Mouse (Mus musculus) limb, embryonic 11.5 days (tissue): ENCODE data around the gene Ncmap. TPM values are rescaled to one million over a fixed set of nuclear protein-coding genes. Genes with fewer than 3 reads are reported as not detected.

ENCODE experiments used
- ATAC-seq: fragments of 200-750 bp; cut with Nextera tagmentation; 2 replicates; pipeline ENCODE4 v1.8.0; 2017; ENCODE audit warnings: low read depth; ENCODE audit not compliant: insufficient number of reproducible peaks, low FRiP score, low TSS enrichment
- DNase-seq: peaks from one replicate; pipeline ENCODE4 v3.0.0-alpha.2; 2015; ENCODE audit warnings: low spot score
- H3K27ac ChIP-seq: fragments of 300-500 bp; sonication (generic); replicated peaks from 2 replicates; pipeline ENCODE4 v1.5.1; 2014; ENCODE audit warnings: low read depth, mild to moderate bottlenecking, low read length
- H3K27me3 ChIP-seq: fragments of 300-500 bp; sonication (generic); 2 replicates; pipeline ENCODE4 v1.6.1; 2014; ENCODE audit warnings: mild to moderate bottlenecking, low read length, mixed read lengths; ENCODE audit not compliant: control insufficient read depth, insufficient read depth
- H3K36me3 ChIP-seq: fragments of 300-500 bp; sonication (generic); 2 replicates; pipeline ENCODE4 v1.6.1; 2014; ENCODE audit warnings: mild to moderate bottlenecking, low read length, moderate library complexity, mixed read lengths; ENCODE audit not compliant: control insufficient read depth, insufficient read depth
- H3K4me1 ChIP-seq: fragments of 300-500 bp; sonication (generic); 2 replicates; pipeline ENCODE4 v1.6.1; 2014; ENCODE audit warnings: low read length, mixed read lengths; ENCODE audit not compliant: control insufficient read depth, insufficient read depth
- H3K4me2 ChIP-seq: fragments of 300-500 bp; sonication (generic); 2 replicates; pipeline ENCODE4 v1.6.1; 2014; ENCODE audit warnings: low read depth, mild to moderate bottlenecking, moderate library complexity; ENCODE audit not compliant: severe bottlenecking
- H3K4me3 ChIP-seq: fragments of 300-500 bp; sonication (generic); 2 replicates; pipeline ENCODE4 v1.5.1; 2014; ENCODE audit warnings: low read depth, low read length
- H3K9ac ChIP-seq: fragments of 300-500 bp; sonication (generic); 2 replicates; pipeline ENCODE4 v1.6.1; 2014; ENCODE audit warnings: mild to moderate bottlenecking, low read length
- H3K9me3 ChIP-seq: fragments of 300-500 bp; sonication (generic); 2 replicates; pipeline ENCODE4 v1.6.1; 2016; ENCODE audit warnings: low read length; ENCODE audit not compliant: control insufficient read depth
- WGBS: fragments of 180-500 bp; shearing (Covaris S2); extraction: QIAGEN DNeasy Blood & Tissue Kit; methylation state at CpG from one replicate; pipeline ENCODE4 v1.1.7; 2014; 5-methylcytosine and 5-hydroxymethylcytosine counted together
- polyA plus RNA-seq: library from polyadenylated mRNA; unstranded; fragments of >200 nt; fragmentation: Nextera tagmentation; extraction: Ambion mirVana; gene quantifications from 2 replicates; pipeline ENCODE4 v1.2.1, GENCODE M21; 2014

Ncmap gene
- polyA plus RNA-seq, 1 experiment from 2014 or later, result 0.64 TPM

GRCm38 (mm10) chr4:135433086-135433442 is 35.0 kb upstream of the Ncmap start:
- Histone ChIP-seq H3K4me2 (peak overlapping the region; percentile 85), H3K9ac (peak overlapping the region; percentile 78), H3K27me3 (no peaks in the 10 kb centered on the region), H3K36me3 (no peaks in the 10 kb centered on the region), H3K27ac (no peak overlapping the region), H3K9me3 (no peaks in the 10 kb centered on the region), H3K4me3 (peak overlapping the region; percentile 60), H3K4me1 (0 out of 2 replicates have a peak, but pooled peaks cover 9% of the 10 kb centered on the region)
- 7% methylated on average over 10 of the region's 10 CpGs for WGBS
- ATAC-seq, result no peak
- DNase-seq, result no peak

DNA sequence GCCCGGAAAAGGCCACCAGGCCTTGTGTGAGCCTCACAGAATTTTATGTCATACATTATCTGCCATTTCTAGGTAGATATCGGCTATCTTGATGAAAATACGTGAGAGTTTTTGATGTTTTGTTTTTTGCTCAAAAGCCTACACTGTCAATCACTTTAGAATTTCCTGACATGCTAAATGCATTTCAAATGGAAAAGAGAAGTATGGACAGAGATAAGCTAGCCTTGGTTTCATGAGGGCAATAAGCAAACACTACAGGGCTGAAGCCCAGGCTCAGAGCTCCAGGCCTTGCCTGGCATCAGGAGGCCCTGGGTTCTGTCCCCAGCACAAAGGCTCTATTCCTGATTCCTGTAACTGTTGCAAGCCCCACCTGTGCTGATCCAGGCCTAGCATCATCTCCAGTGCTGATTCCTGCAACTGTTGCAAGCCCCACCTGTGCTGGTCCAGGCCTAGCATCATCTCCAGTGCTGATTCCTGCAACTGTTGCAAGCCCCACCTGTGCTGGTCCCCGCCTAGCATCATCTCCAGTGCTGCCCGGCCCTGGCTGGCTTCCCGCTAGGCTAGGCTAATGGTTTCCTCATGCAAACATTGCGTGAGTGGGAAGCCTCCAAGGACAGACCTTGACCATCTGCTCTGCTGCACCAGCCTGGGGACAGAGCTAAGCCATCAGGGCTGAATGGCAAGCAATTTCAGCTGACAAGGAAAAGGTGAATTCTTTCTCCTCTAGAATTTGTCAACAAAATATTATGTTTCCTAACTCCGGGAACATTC is 32.1 kb upstream of the Ncmap start:
- no peak for DNase-seq
- H3K27me3 ChIP-seq, result no peaks in the 10 kb centered on the region
- H3K4me1 ChIP-seq, result 0 out of 2 replicates have a peak, but pooled peaks cover 9% of the 10 kb centered on the region
- no peaks in the 10 kb centered on the region for H3K9me3 ChIP-seq
- no peak for ATAC-seq
- H3K4me2 ChIP-seq, result no peak overlapping the region
- no peaks in the 10 kb centered on the region for H3K36me3 ChIP-seq
- H3K9ac ChIP-seq, result no peak overlapping the region
- no peak overlapping the region for H3K27ac ChIP-seq
- WGBS, result 75% methylated on average over 8 of the region's 8 CpGs
- H3K4me3 ChIP-seq, result no peak overlapping the region

GRCm38 (mm10) chr4:135429383-135429782 is 31.4 kb upstream of the Ncmap start:
- DNase-seq (no peak), ATAC-seq (no peak)
- Histone ChIP-seq H3K9ac (no peak overlapping the region), H3K27ac (no peak overlapping the region), H3K9me3 (no peaks in the 10 kb centered on the region), H3K36me3 (no peaks in the 10 kb centered on the region), H3K4me2 (no peak overlapping the region), H3K27me3 (no peaks in the 10 kb centered on the region), H3K4me1 (0 out of 2 replicates have a peak, but pooled peaks cover 6% of the 10 kb centered on the region), H3K4me3 (no peak overlapping the region)
- WGBS, result 83% methylated on average over 4 of the region's 4 CpGs

DNA sequence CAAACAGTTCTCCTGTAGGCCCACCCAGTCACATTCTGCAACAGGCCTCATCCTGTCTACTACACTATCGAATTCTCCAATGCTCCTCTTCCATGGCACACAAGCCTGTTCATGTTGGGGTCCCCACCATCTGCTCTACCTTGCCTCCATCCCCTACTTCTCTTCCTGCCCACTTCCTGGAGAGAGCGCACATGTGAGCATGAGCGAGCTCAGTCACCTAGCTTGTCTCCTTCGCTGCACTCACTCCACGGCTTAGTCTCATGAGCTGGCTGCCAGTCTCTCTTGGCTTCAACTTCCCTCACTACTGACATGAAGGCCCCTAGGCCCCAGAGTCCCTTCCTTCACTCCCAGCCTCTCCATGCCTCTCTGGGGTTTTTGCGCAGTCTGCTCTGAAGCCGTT is 28.6 kb upstream of the Ncmap start:
- no peaks in the 10 kb centered on the region for H3K27me3 ChIP-seq
- no peak overlapping the region for H3K9ac ChIP-seq
- H3K27ac ChIP-seq, result no peak overlapping the region
- ATAC-seq (no peak), DNase-seq (no peak)
- H3K4me3 ChIP-seq, result no peak overlapping the region
- H3K4me1 ChIP-seq, result no peaks in the 10 kb centered on the region
- no peak overlapping the region for H3K4me2 ChIP-seq
- 92% methylated on average over 7 of the region's 7 CpGs for WGBS
- no peaks in the 10 kb centered on the region for H3K36me3 ChIP-seq
- no peaks in the 10 kb centered on the region for H3K9me3 ChIP-seq

GRCm38 (mm10) chr4:135425625-135426024 is 27.6 kb upstream of the Ncmap start:
- no peak overlapping the region for H3K9ac ChIP-seq
- no peak overlapping the region for H3K27ac ChIP-seq
- no peak overlapping the region for H3K4me3 ChIP-seq
- DNase-seq (no peak), ATAC-seq (no peak)
- H3K36me3 ChIP-seq, result no peaks in the 10 kb centered on the region
- WGBS, result 85% methylated on average over 9 of the region's 9 CpGs
- no peaks in the 10 kb centered on the region for H3K9me3 ChIP-seq
- H3K4me1 ChIP-seq, result no peaks in the 10 kb centered on the region
- no peak overlapping the region for H3K4me2 ChIP-seq
- H3K27me3 ChIP-seq, result no peaks in the 10 kb centered on the region

DNA sequence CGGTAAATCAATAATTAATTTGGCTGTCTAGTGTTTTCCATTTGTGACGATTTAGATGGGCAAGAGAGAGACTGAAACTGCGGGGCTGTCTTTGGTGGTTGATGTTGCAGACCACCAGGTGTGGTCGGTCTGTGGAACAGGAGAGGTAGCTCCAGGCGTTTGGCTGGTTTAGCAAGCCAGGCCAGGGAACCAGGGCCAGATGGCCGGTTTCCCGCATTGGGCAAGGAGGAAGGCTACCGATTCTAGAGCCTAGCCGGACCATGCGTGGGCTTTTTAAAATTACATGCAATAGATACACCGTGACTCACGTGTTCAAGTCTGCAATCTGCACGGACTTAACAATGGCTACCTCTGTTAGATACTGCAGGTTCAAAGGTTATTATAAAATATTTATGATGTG is 22.9 kb upstream of the Ncmap start:
- no peak overlapping the region for H3K9ac ChIP-seq
- no peaks in the 10 kb centered on the region for H3K4me1 ChIP-seq
- DNase-seq, result no peak
- no peak overlapping the region for H3K4me2 ChIP-seq
- no peak overlapping the region for H3K27ac ChIP-seq
- H3K9me3 ChIP-seq, result no peaks in the 10 kb centered on the region
- no peaks in the 10 kb centered on the region for H3K27me3 ChIP-seq
- ATAC-seq, result no peak
- no peak overlapping the region for H3K4me3 ChIP-seq
- 94% methylated on average over 13 of the region's 13 CpGs for whole genome bisulfite sequencing
- no peaks in the 10 kb centered on the region for H3K36me3 ChIP-seq

DNA sequence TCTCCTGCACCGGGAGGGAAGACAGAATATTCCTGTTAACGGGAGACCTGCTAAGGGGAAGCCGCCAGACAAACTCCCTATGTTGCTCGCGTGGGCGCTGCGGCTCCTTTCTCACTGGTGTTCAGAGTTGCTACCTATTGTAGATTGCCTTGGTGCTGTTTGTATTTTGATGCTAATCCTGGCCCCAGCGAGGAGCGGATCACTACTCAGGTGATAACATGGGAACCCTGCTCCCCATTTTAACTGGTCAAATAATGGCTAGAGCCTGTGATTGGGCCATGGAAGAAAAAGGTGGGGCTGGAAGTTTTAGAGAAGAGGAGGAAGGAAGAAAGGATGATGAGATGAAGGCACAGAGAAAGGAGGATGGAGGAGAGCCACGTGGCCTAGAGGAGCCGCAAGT is 22.4 kb upstream of the Ncmap start:
- H3K9ac ChIP-seq, result no peak overlapping the region
- H3K36me3 ChIP-seq, result no peaks in the 10 kb centered on the region
- H3K4me2 ChIP-seq, result no peak overlapping the region
- H3K27ac ChIP-seq, result no peak overlapping the region
- no peaks in the 10 kb centered on the region for H3K27me3 ChIP-seq
- H3K9me3 ChIP-seq, result no peaks in the 10 kb centered on the region
- H3K4me1 ChIP-seq, result no peaks in the 10 kb centered on the region
- no peak overlapping the region for H3K4me3 ChIP-seq
- DNase-seq (no peak), ATAC-seq (no peak)
- 84% methylated on average over 11 of the region's 11 CpGs for WGBS

DNA sequence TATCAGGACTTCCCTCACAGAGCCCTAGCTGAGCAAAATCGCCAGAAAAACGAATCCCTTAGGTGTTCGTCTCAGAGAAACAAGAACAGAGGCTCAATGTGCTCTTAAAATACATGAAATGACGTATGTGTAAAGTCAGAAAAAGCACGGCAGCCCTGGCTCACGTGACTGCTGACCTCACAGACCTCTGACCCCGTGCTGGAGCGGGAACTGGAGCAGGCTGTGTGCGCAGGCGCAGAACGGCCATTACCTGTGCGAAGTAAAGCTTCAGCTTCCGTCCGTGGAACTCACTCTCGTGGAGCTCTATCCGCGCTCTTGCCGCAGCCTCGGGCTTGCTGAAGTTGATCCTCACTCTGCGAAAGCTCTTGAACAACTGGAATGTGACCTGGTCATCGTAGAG is 22.0 kb upstream of the Ncmap start:
- H3K36me3 ChIP-seq, result no peaks in the 10 kb centered on the region
- WGBS, result 82% methylated on average over 21 of the region's 21 CpGs
- no peak for ATAC-seq

DNA sequence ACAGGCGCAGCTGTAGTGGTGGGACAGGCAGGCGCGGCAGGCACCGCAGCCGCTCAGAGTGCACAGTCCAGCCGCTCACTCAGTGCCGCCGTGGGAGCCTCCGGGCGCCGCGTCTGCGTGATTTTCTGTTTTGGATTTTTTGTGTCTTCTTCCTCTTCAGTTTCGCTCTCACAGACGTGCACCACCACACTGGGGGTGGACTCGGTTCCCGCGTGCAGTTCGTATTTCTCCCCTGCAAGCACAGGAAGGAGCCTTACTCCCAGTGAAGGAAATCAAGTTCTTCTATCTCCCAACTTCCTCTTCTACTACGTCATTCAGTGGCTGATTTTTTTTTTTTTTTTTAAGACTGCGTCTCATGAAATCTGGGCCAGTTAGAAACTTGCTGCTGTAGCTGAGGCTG is 18.3 kb upstream of the Ncmap start:
- no peaks in the 10 kb centered on the region; the same call in 1 of the 2 replicates for H3K36me3 ChIP-seq
- no peak overlapping the region for H3K27ac ChIP-seq
- WGBS, result 95% methylated on average over 21 of the region's 21 CpGs
- DNase-seq (no peak), ATAC-seq (no peak)
- no peak overlapping the region for H3K9ac ChIP-seq
- H3K4me3 ChIP-seq, result no peak overlapping the region
- no peaks in the 10 kb centered on the region for H3K4me1 ChIP-seq
- H3K27me3 ChIP-seq, result no peaks in the 10 kb centered on the region
- no peaks in the 10 kb centered on the region for H3K9me3 ChIP-seq
- H3K4me2 ChIP-seq, result no peak overlapping the region

More for the DNA sequence above, 22.0 kb upstream of the Ncmap start:
- no peak overlapping the region for H3K4me2 ChIP-seq
- H3K9ac ChIP-seq, result no peak overlapping the region
- no peak overlapping the region for H3K4me3 ChIP-seq
- H3K4me1 ChIP-seq, result no peaks in the 10 kb centered on the region
- no peak overlapping the region for H3K27ac ChIP-seq
- H3K27me3 ChIP-seq, result no peaks in the 10 kb centered on the region
- no peaks in the 10 kb centered on the region for H3K9me3 ChIP-seq
- DNase-seq, result no peak
